Mouse (Mus musculus) stomach, embryonic 14.5 days (tissue): Measurements from ENCODE around the gene Ttyh2. TPM values are rescaled to one million over a fixed set of nuclear protein-coding genes. Genes with fewer than 3 reads are reported as not detected.
"Not testable (repeated sequence)": the region's sequence is repeated elsewhere in the genome, so short reads cannot be mapped to it uniquely, and the experiment has no call there.

Source experiments
- ATAC-seq: fragments of 200-750 bp; cut with Nextera tagmentation; 2 replicates; pipeline ENCODE4 v1.8.0; 2017; ENCODE audit warnings: low read depth, moderate TSS enrichment; ENCODE audit not compliant: insufficient number of reproducible peaks, insufficient read depth, low FRiP score
- H3K27ac ChIP-seq: fragments of 300-500 bp; sonication (generic); 2 replicates; pipeline ENCODE4 v1.5.1; 2014; ENCODE audit warnings: mild to moderate bottlenecking, low read length, moderate library complexity, mixed read lengths
- H3K27me3 ChIP-seq: fragments of 300-500 bp; sonication (generic); 2 replicates; pipeline ENCODE4 v1.6.1; 2014; ENCODE audit warnings: low read length, control low read depth, mixed read lengths; ENCODE audit not compliant: control insufficient read depth, insufficient read depth
- H3K36me3 ChIP-seq: fragments of 300-500 bp; sonication (generic); 2 replicates; pipeline ENCODE4 v1.6.1; 2014; ENCODE audit warnings: mild to moderate bottlenecking, control low read depth, low read length, moderate library complexity, mixed read lengths; ENCODE audit not compliant: control insufficient read depth, insufficient read depth
- H3K4me1 ChIP-seq: fragments of 300-500 bp; sonication (generic); 2 replicates; pipeline ENCODE4 v1.6.1; 2014; ENCODE audit warnings: low read length, control low read depth, mixed read lengths; ENCODE audit not compliant: control insufficient read depth, insufficient read depth
- H3K4me2 ChIP-seq: fragments of 300-500 bp; sonication (generic); replicated peaks from 2 replicates; pipeline ENCODE4 v1.6.1; 2014; ENCODE audit warnings: low read depth, low read length, control low read depth
- H3K4me3 ChIP-seq: fragments of 300-500 bp; sonication (generic); 2 replicates; pipeline ENCODE4 v1.5.1; 2014; ENCODE audit warnings: low read depth, low read length, control low read depth
- H3K9ac ChIP-seq: fragments of 300-500 bp; sonication (generic); replicated peaks from 2 replicates; pipeline ENCODE4 v1.6.1; 2014; ENCODE audit warnings: low read depth, mild to moderate bottlenecking, control low read depth, low read length, moderate library complexity, mixed read lengths
- H3K9me3 ChIP-seq: fragments of 300-500 bp; sonication (generic); 2 replicates; pipeline ENCODE4 v1.6.1; 2016; ENCODE audit warnings: low read depth, low read length, control low read depth; ENCODE audit not compliant: control insufficient read depth
- WGBS: fragments of 180-500 bp; shearing (Covaris S2); extraction: QIAGEN DNeasy Blood & Tissue Kit; methylation state at CpG from one replicate; pipeline ENCODE4 v1.1.7; 2014; 5-methylcytosine and 5-hydroxymethylcytosine counted together
- polyA plus RNA-seq: library from polyadenylated mRNA; unstranded; fragments of >200 nt; fragmentation: Nextera tagmentation; extraction: Ambion mirVana; gene quantifications from 2 replicates; pipeline ENCODE4 v1.2.1, GENCODE M21; 2014

Ttyh2 gene
- polyA plus RNA-seq, 1 experiment from 2014 or later, result 12.5 TPM

- Histone ChIP-seq H3K27me3 (no peaks in the 10 kb centered on the region), H3K9me3 (no peaks in the 10 kb centered on the region), H3K36me3 (no peaks in the 10 kb centered on the region), H3K4me1 (no peaks in the 10 kb centered on the region), H3K4me3 (no peak overlapping the region), H3K4me2 (no peak overlapping the region), H3K9ac (no peak overlapping the region), H3K27ac (no peak overlapping the region)
- WGBS, result 68% methylated on average over 7 of the region's 7 CpGs
- ATAC-seq, result no peak
These were observed 11.1 kb upstream of the Ttyh2 start for GRCm38 (mm10) chr11:114664164-114664563.

GRCm38 (mm10) chr11:114665463-114665862, 9.8 kb upstream of the Ttyh2 start:
- Histone ChIP-seq H3K36me3 (peaks cover 4% of the 10 kb centered on the region; the same call in 1 of the 2 replicates), H3K9ac (no peak overlapping the region)
- no peak for ATAC-seq

GRCm38 (mm10) chr11:114666786-114667185, 8.4 kb upstream of the Ttyh2 start:
- H3K27ac ChIP-seq, result no peak overlapping the region
- H3K27me3 ChIP-seq, result no peaks in the 10 kb centered on the region
- H3K9me3 ChIP-seq, result no peaks in the 10 kb centered on the region
- no peak overlapping the region for H3K4me2 ChIP-seq
- WGBS, result 11% methylated on average over 13 of the region's 13 CpGs
- no peak for ATAC-seq
- peaks cover 13% of the 10 kb centered on the region; the same call in 1 of the 2 replicates for H3K4me1 ChIP-seq
- peaks cover 17% of the 10 kb centered on the region for H3K36me3 ChIP-seq
- no peak overlapping the region for H3K4me3 ChIP-seq
- H3K9ac ChIP-seq, result no peak overlapping the region

More at GRCm38 (mm10) chr11:114665463-114665862, 9.8 kb upstream of the Ttyh2 start:
- Histone ChIP-seq H3K9me3 (no peaks in the 10 kb centered on the region), H3K27me3 (no peaks in the 10 kb centered on the region), H3K4me3 (no peak overlapping the region), H3K27ac (no peak overlapping the region), H3K4me1 (peaks cover 8% of the 10 kb centered on the region; the same call in 1 of the 2 replicates), H3K4me2 (no peak overlapping the region)
- WGBS, result 64% methylated on average over 2 of the region's 2 CpGs

- no peak overlapping the region for H3K27ac ChIP-seq
- H3K4me1 ChIP-seq, result peaks cover 13% of the 10 kb centered on the region; the same call in 1 of the 2 replicates
- WGBS, result 44% methylated on average over 16 of the region's 18 CpGs
- H3K4me3 ChIP-seq, result no peak overlapping the region
- peaks cover 23% of the 10 kb centered on the region for H3K36me3 ChIP-seq
- H3K9ac ChIP-seq, result no peak overlapping the region
- ATAC-seq, result no peak
- no peak overlapping the region for H3K4me2 ChIP-seq
- no peaks in the 10 kb centered on the region for H3K9me3 ChIP-seq
- no peaks in the 10 kb centered on the region for H3K27me3 ChIP-seq
These were observed 7.8 kb upstream of the Ttyh2 start for GRCm38 (mm10) chr11:114667236-114667931.

- Histone ChIP-seq H3K4me1 (peaks cover 13% of the 10 kb centered on the region; the same call in 1 of the 2 replicates), H3K36me3 (peaks cover 29% of the 10 kb centered on the region)
- H3K4me3 ChIP-seq, H3K27ac ChIP-seq, H3K9ac ChIP-seq, ATAC-seq, H3K9me3 ChIP-seq, H3K4me2 ChIP-seq, H3K27me3 ChIP-seq: not testable (repeated sequence)
- WGBS, result 23% methylated on average over 11 of the region's 11 CpGs
These were observed 7.3 kb upstream of the Ttyh2 start for GRCm38 (mm10) chr11:114667932-114668285.

- peaks cover 32% of the 10 kb centered on the region for H3K36me3 ChIP-seq
- H3K9ac ChIP-seq, result peak within 1 kb of the TSS; percentile 93
- peak within 1 kb of the TSS; percentile 89 for H3K27ac ChIP-seq
- H3K4me1 ChIP-seq, result peaks cover 13% of the 10 kb centered on the region; the same call in 1 of the 2 replicates
- no peaks in the 10 kb centered on the region for H3K27me3 ChIP-seq
- H3K9me3 ChIP-seq, result no peaks in the 10 kb centered on the region
- peak within 1 kb of the TSS; percentile 87 for H3K4me3 ChIP-seq
- ATAC-seq, result peak; percentile 86
- H3K4me2 ChIP-seq, result peak within 1 kb of the TSS; percentile 56
- WGBS, result under 1% methylated on average over 15 of the region's 21 CpGs
These were observed 6.9 kb upstream of the Ttyh2 start, which contains the start of gene Rpl38 for GRCm38 (mm10) chr11:114668301-114668710. Gene Rpl38, plus strand, starts transcription at chr11:114668524.

GRCm38 (mm10) chr11:114668741-114669623, 6.2 kb upstream of the Ttyh2 start:
- Histone ChIP-seq H3K9ac (peak overlapping the region; percentile 93), H3K9me3 (no peaks in the 10 kb centered on the region), H3K4me3 (peak overlapping the region; percentile 87), H3K4me1 (peaks cover 13% of the 10 kb centered on the region; the same call in 1 of the 2 replicates), H3K27me3 (no peaks in the 10 kb centered on the region), H3K27ac (peak overlapping the region; percentile 89), H3K4me2 (peak overlapping the region; percentile 56), H3K36me3 (peaks cover 38% of the 10 kb centered on the region)
- under 1% methylated on average over 52 of the region's 60 CpGs for WGBS
- ATAC-seq, result peak; percentile 57; the same call in 1 of the 2 replicates

GRCm38 (mm10) chr11:114669651-114670168, 5.5 kb upstream of the Ttyh2 start:
- Histone ChIP-seq H3K27me3 (no peaks in the 10 kb centered on the region), H3K9me3 (no peaks in the 10 kb centered on the region), H3K27ac (peak overlapping the region; percentile 89; the same call in 1 of the 2 replicates), H3K4me3 (peak overlapping the region; percentile 87), H3K4me2 (peak overlapping the region; percentile 56), H3K4me1 (peaks cover 13% of the 10 kb centered on the region; the same call in 1 of the 2 replicates), H3K9ac (peak overlapping the region; percentile 93), H3K36me3 (peaks cover 39% of the 10 kb centered on the region)
- WGBS, result 18% methylated on average over 12 of the region's 12 CpGs
- no peak for ATAC-seq
